Mouse (Mus musculus) forebrain, embryonic 13.5 days (tissue): ENCODE measurements at regions not wholly inside any gene's neighbourhood (a gene's known extent, or its start where the extent isn't known, plus 50 kb on each side); places are given as distances from the start of the nearest gene placed in this dataset.

Source experiments
- ATAC-seq: fragments of 200-750 bp; cut with Nextera tagmentation; 2 replicates; pipeline ENCODE4 v1.8.0; 2017
- H3K27ac ChIP-seq: fragments of 300-500 bp; sonication (generic); 2 replicates; pipeline ENCODE4 v1.5.1; 2015; ENCODE audit warnings: inconsistent platforms, mild to moderate bottlenecking, moderate library complexity
- H3K27me3 ChIP-seq: fragments of 300-500 bp; sonication (generic); 2 replicates; pipeline ENCODE4 v1.6.1; 2015; ENCODE audit warnings: mild to moderate bottlenecking, inconsistent platforms
- H3K36me3 ChIP-seq: fragments of 300-500 bp; sonication (generic); 2 replicates; pipeline ENCODE4 v1.6.1; 2015; ENCODE audit warnings: mild to moderate bottlenecking, inconsistent platforms; ENCODE audit not compliant: poor library complexity, severe bottlenecking
- H3K4me1 ChIP-seq: fragments of 300-500 bp; sonication (generic); 2 replicates; pipeline ENCODE4 v1.6.1; 2015; ENCODE audit warnings: inconsistent platforms
- H3K4me2 ChIP-seq: fragments of 300-500 bp; sonication (generic); 2 replicates; pipeline ENCODE4 v1.6.1; 2015; ENCODE audit warnings: inconsistent platforms, mild to moderate bottlenecking, moderate library complexity
- H3K4me3 ChIP-seq: fragments of 300-500 bp; sonication (generic); 2 replicates; pipeline ENCODE4 v1.5.1; 2015; ENCODE audit warnings: mild to moderate bottlenecking, inconsistent platforms
- H3K9ac ChIP-seq: fragments of 300-500 bp; sonication (generic); 2 replicates; pipeline ENCODE4 v1.6.1; 2015; ENCODE audit warnings: mild to moderate bottlenecking, inconsistent platforms
- H3K9me3 ChIP-seq: fragments of 300-500 bp; sonication (generic); replicated peaks from 2 replicates; pipeline ENCODE4 v1.6.1; 2016; ENCODE audit warnings: inconsistent platforms
- WGBS: fragments of 180-500 bp; shearing (Covaris S2); methylation state at CpG from one replicate; pipeline ENCODE4 v1.1.7; 2015; 5-methylcytosine and 5-hydroxymethylcytosine counted together

DNA sequence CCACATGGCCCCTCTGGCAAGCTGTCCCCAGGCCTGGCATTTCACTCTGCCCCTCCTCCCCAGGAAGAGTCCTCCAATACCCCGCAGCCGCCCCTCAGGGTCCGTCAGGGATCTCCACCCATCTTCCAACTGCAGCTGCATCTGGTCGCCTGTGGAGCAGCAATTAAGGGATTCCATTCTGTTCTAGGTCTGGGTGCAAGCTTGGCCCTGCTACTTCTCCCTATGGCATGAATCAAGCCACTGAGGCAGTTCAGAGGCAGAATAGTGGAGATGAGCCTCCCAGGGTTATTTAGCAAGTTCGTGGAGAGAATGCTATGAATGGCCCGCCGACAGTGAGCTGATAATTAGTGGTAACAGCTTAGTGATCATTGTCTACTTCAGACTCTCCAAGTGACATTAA, 275.7 kb upstream of the Irx3 start:
- no peaks in the 10 kb centered on the region for H3K9me3 ChIP-seq
- H3K4me3 ChIP-seq: no peak overlapping the region
- no peak overlapping the region for H3K9ac ChIP-seq
- peaks cover 85% of the 10 kb centered on the region for H3K27me3 ChIP-seq
- ATAC-seq: no peak
- no peaks in the 10 kb centered on the region for H3K36me3 ChIP-seq
- no peak overlapping the region; the same call in 1 of the 2 replicates for H3K27ac ChIP-seq
- H3K4me1 ChIP-seq: peaks cover 22% of the 10 kb centered on the region
- 29% methylated on average over 7 of the region's 7 CpGs for WGBS
- H3K4me2 ChIP-seq: no peak overlapping the region

DNA sequence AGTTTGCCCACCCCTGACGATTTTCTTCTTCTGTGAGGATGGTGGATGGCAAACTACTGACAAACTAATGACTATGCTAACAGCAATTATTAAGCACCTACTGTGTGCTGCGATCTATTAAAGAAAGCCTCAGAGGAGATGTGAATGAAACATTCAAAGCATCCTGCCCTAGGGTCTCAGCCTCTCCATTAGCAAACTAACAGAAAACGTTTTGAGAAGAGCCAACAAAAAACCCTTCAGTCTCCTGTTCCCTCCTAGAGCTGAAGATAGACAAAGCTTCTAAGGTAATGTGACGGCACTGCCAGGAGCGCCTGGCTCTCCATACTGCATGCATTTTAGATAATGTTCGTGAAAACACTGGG, 270.4 kb upstream of the Irx3 start:
- peaks cover 30% of the 10 kb centered on the region for H3K4me1 ChIP-seq
- no peak for ATAC-seq
- peaks cover 92% of the 10 kb centered on the region for H3K27me3 ChIP-seq
- H3K4me2 ChIP-seq: peak overlapping the region; percentile 25; the same call in 1 of the 2 replicates
- H3K9ac ChIP-seq: no peak overlapping the region
- H3K9me3 ChIP-seq: no peaks in the 10 kb centered on the region
- no peak overlapping the region for H3K4me3 ChIP-seq
- no peak overlapping the region for H3K27ac ChIP-seq
- H3K36me3 ChIP-seq: no peaks in the 10 kb centered on the region
- 3% methylated on average over 6 of the region's 6 CpGs for WGBS

DNA sequence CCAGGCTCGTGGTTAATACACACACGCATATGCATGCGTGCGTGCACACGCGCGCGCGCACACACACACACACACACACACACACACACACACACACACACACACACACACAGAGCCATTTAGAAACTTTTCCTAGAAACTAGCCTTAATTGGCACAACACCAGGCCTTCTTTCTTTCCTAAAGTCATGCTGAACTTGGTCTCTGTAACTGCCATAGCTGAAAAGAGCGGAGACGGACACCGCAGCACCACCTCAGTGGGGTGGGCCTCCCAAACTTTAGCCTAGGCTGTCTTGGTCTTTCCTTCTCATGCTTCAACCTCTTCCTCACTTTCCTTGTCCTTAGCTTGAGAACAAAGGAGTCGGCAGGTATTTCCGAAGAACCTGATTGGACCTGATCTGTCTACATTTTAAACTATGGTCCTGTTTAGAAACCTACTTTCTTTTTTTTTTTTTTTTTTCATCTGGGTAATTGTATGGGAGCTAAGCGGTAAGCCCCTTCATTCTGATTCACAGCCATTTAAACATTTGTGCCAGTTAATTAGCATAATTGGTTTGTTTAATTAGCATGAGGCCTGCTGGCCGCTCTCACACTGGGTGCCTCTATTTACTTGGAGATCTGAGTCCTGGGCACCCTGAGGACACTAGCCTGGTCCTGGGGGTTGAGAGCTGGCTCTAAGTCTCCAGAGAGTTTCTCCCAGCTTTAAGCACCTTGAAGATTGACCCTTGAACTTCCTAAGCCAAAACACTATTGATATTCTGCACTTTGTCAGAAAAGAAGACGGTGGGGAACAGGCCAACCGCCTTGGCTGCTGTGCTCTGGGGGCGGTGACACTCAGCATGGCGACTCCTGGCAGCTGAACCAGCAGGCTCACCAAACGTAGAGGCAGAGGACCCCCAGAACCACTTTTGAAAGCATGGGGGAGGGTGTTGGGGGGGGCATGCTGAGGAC, 269.7 kb upstream of the Irx3 start:
- no peaks in the 10 kb centered on the region for H3K36me3 ChIP-seq
- 3% methylated on average over 21 of the region's 21 CpGs for WGBS
- peak; percentile 83 for ATAC-seq
- H3K27ac ChIP-seq: peak overlapping the region; percentile 25; the same call in 1 of the 2 replicates
- no peaks in the 10 kb centered on the region for H3K9me3 ChIP-seq
- no peak overlapping the region for H3K9ac ChIP-seq
- peaks cover 30% of the 10 kb centered on the region for H3K4me1 ChIP-seq
- H3K27me3 ChIP-seq: peaks cover 93% of the 10 kb centered on the region
- H3K4me2 ChIP-seq: peak overlapping the region; percentile 40
- 0 out of 2 replicates have a peak overlapping the region, but pooled peaks have one; percentile 10 for H3K4me3 ChIP-seq

DNA sequence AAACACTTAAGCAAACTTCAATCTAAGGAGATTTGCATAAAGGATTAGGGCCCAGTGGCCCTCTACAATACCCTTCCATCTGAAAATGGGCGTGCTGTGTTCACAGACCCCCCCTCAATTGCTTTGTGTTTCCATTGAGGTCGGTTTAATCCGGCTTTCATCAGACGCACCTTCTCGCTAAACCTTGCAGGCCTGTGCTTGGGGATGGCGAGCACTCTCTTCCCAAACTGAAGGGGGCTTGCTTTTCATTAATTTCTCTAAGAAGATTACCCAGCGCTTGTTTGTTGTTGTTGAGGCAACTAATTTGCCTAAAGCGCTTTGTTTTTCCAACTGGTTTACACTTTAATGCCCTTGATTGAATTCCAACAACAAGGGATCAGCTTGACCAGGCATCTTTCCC, 268.8 kb upstream of the Irx3 start:
- Histone ChIP-seq H3K9me3 (no peaks in the 10 kb centered on the region), H3K27me3 (peaks cover 92% of the 10 kb centered on the region), H3K4me3 (no peak overlapping the region), H3K36me3 (no peaks in the 10 kb centered on the region), H3K4me1 (peaks cover 32% of the 10 kb centered on the region), H3K4me2 (peak overlapping the region; percentile 40), H3K27ac (no peak overlapping the region), H3K9ac (no peak overlapping the region)
- no peak for ATAC-seq
- 2% methylated on average over 8 of the region's 8 CpGs for WGBS

- no peaks in the 10 kb centered on the region for H3K36me3 ChIP-seq
- H3K9ac ChIP-seq: no peak overlapping the region
- H3K9me3 ChIP-seq: no peaks in the 10 kb centered on the region
- ATAC-seq: peak; percentile 69; the same call in 1 of the 2 replicates
- no peak overlapping the region for H3K27ac ChIP-seq
- H3K27me3 ChIP-seq: peaks cover 94% of the 10 kb centered on the region
- no peak overlapping the region for H3K4me3 ChIP-seq
- H3K4me2 ChIP-seq: no peak overlapping the region
- 20% methylated on average over 8 of the region's 8 CpGs for WGBS
- H3K4me1 ChIP-seq: peaks cover 35% of the 10 kb centered on the region
These were observed 264.6 kb upstream of the Irx3 start for GRCm38 (mm10) chr8:92066435-92066834.

- no peak overlapping the region for H3K27ac ChIP-seq
- WGBS: 3% methylated on average over 8 of the region's 9 CpGs
These were observed 263.8 kb upstream of the Irx3 start for GRCm38 (mm10) chr8:92065554-92066239.

GRCm38 (mm10) chr8:92064971-92065370, 263.1 kb upstream of the Irx3 start:
- peaks cover 21% of the 10 kb centered on the region for H3K4me1 ChIP-seq
- H3K9ac ChIP-seq: no peak overlapping the region
- H3K9me3 ChIP-seq: no peaks in the 10 kb centered on the region
- H3K4me2 ChIP-seq: no peak overlapping the region
- no peak overlapping the region for H3K27ac ChIP-seq
- H3K4me3 ChIP-seq: no peak overlapping the region
- WGBS: 12% methylated on average over 4 of the region's 4 CpGs
- peaks cover 99% of the 10 kb centered on the region for H3K27me3 ChIP-seq
- ATAC-seq: no peak
- no peaks in the 10 kb centered on the region for H3K36me3 ChIP-seq

More at GRCm38 (mm10) chr8:92065554-92066239, 263.8 kb upstream of the Irx3 start:
- Histone ChIP-seq H3K36me3 (no peaks in the 10 kb centered on the region), H3K4me1 (peaks cover 28% of the 10 kb centered on the region), H3K27me3 (peaks cover 97% of the 10 kb centered on the region), H3K9me3 (no peaks in the 10 kb centered on the region), H3K9ac (no peak overlapping the region), H3K4me2 (no peak overlapping the region), H3K4me3 (no peak overlapping the region)
- ATAC-seq: no peak

- H3K4me1 ChIP-seq: peaks cover 18% of the 10 kb centered on the region
- H3K9me3 ChIP-seq: no peaks in the 10 kb centered on the region
- ATAC-seq: peak; percentile 41; the same call in 1 of the 2 replicates
- no peak overlapping the region for H3K9ac ChIP-seq
- peaks cover 99% of the 10 kb centered on the region for H3K27me3 ChIP-seq
- WGBS: 2% methylated on average over 9 of the region's 9 CpGs
- no peak overlapping the region for H3K27ac ChIP-seq
- H3K36me3 ChIP-seq: no peaks in the 10 kb centered on the region
- no peak overlapping the region for H3K4me3 ChIP-seq
- H3K4me2 ChIP-seq: no peak overlapping the region
These were observed 262.4 kb upstream of the Irx3 start for GRCm38 (mm10) chr8:92064175-92064821.

DNA sequence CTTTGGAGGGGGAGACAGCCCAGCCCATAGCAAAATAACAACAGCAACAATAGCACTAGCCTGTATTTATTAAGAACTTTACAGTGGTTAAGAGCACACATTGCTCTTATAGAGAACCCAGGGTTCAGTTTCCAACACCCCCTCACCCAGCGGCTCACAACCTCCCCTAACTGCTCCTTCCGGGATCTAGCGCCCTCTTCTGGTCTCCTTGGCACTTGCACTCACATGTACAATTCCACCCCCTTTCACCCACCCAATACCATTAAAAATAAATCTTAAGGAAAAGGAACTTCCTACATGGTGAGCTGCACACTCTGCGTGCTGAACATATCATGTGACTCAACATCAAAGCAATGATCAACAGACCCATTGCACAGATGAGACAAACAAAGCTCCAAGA, 261.5 kb upstream of the Irx3 start:
- ATAC-seq: no peak
- Histone ChIP-seq H3K27me3 (peaks cover 99% of the 10 kb centered on the region), H3K9me3 (no peaks in the 10 kb centered on the region), H3K9ac (no peak overlapping the region), H3K27ac (no peak overlapping the region), H3K4me1 (peaks cover 18% of the 10 kb centered on the region), H3K4me3 (no peak overlapping the region), H3K4me2 (no peak overlapping the region), H3K36me3 (no peaks in the 10 kb centered on the region)
- 76% methylated on average over 4 of the region's 4 CpGs for WGBS

DNA sequence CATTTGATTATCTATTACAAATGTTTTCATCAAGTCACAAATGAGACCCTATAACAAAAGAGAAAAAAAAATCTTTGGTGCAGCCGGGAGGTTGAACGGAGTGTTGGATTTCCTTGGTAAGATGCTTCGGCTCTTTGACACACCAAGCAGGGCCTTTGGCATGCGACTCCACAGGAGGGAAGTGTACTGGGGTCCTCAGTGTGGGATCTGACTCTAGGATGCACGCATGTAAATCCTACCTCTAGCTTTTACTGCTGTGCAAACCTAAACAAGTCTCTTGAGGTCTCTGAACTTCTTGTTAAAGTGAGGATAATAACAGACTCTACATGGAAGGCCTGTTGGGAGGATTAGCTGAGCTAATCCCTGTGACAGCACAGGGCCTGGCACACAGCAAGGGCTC, 257.6 kb upstream of the Irx3 start:
- ATAC-seq: no peak
- H3K4me1 ChIP-seq: 0 out of 2 replicates have a peak, but pooled peaks cover 6% of the 10 kb centered on the region
- peaks cover 95% of the 10 kb centered on the region for H3K27me3 ChIP-seq
- H3K27ac ChIP-seq: no peak overlapping the region
- WGBS: 58% methylated on average over 5 of the region's 5 CpGs
- no peak overlapping the region for H3K4me2 ChIP-seq
- H3K9ac ChIP-seq: no peak overlapping the region
- no peaks in the 10 kb centered on the region for H3K9me3 ChIP-seq
- no peak overlapping the region for H3K4me3 ChIP-seq
- no peaks in the 10 kb centered on the region for H3K36me3 ChIP-seq

GRCm38 (mm10) chr8:92058953-92059352, 257.1 kb upstream of the Irx3 start:
- 44% methylated on average over 10 of the region's 10 CpGs for WGBS
- Histone ChIP-seq H3K36me3 (no peaks in the 10 kb centered on the region), H3K27me3 (peaks cover 93% of the 10 kb centered on the region), H3K9me3 (no peaks in the 10 kb centered on the region), H3K4me1 (0 out of 2 replicates have a peak, but pooled peaks cover under 1% of the 10 kb centered on the region), H3K4me2 (no peak overlapping the region), H3K4me3 (no peak overlapping the region), H3K9ac (no peak overlapping the region), H3K27ac (no peak overlapping the region)
- ATAC-seq: no peak

DNA sequence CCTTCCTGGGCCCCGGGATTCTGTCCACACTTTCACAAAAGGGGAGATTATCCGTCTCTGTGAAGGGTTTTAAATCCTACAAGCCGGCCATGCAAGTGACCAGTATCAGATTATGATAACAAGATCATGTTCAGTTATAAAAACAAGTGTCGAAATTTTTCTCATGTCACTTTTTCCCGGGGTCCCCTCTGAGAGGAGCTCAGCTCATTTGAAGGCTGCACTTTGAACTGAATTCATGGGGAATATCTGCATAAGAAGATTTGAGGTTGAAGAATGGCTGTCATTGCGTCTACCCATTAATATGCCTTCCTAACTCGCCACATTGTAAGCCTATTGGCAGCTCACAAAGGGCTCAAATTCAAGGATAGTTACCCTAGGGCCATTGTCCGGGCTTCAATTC, 256.0 kb upstream of the Irx3 start:
- no peak overlapping the region for H3K27ac ChIP-seq
- 34% methylated on average over 8 of the region's 8 CpGs for WGBS
- ATAC-seq: no peak

More for the DNA sequence above, 256.0 kb upstream of the Irx3 start:
- Histone ChIP-seq H3K9ac (no peak overlapping the region), H3K4me3 (no peak overlapping the region), H3K4me2 (no peak overlapping the region), H3K27me3 (peaks cover 91% of the 10 kb centered on the region), H3K4me1 (no peaks in the 10 kb centered on the region), H3K9me3 (no peaks in the 10 kb centered on the region), H3K36me3 (no peaks in the 10 kb centered on the region)
